8 mouse cellular contexts compared by ENCODE assay signal in the genomic region with DNA sequence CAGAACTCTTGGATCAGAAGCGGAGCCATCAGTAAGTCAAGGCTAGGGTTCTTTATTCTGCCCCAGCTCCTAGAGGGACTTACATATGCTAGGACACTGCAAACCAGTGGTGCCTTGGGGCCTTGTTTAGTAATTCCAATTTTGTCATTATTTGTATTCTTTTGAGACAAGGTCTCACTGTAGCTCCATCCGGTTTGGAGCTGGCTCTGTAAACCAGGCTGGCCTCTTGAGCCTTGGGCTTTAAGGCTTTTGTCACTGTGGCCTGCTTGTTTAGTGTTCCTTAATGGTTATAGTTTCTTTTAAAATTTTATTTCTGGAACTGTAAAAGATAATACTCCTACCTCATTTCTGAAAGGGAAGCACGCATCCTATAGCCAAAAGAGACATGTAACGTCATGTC. TPM values are rescaled to one million over a fixed set of nuclear protein-coding genes. Genes with fewer than 3 reads are reported as not detected.
A peak's percentile ranks its signal among the peaks of the same experiment; 100 is the strongest.
DNase-seq lines count a peak whose midpoint lies in the region; ATAC-seq and TF ChIP-seq lines count a peak whose summit lies in the region.

No protein-coding gene starts in this region.

- H3K27me3 ChIP-seq in kidney, adult 2 months (replicated peaks; ENCODE audit: control insufficient read depth, insufficient read depth, low read length): no peaks in the 10 kb centered on the region
- peaks cover 7% of the 10 kb centered on the region; the same call in 1 of the 2 replicates for H3K27me3 ChIP-seq in embryonic facial prominence, embryonic 10.5 days (replicated peaks; ENCODE audit: low read depth, poor library complexity, severe bottlenecking)
- H3K27me3 ChIP-seq in intestine, embryonic 14.5 days (replicated peaks; ENCODE audit: control insufficient read depth, insufficient read depth, low read length): no peaks in the 10 kb centered on the region
- H3K27me3 ChIP-seq in midbrain, embryonic 16.5 days (ENCODE audit: control insufficient read depth, insufficient read depth, low read depth, low read length): no peaks in the 10 kb centered on the region; the same call in 1 of the 2 replicates

- TF ChIP-seq CTCF in kidney, adult 2 months (conservative IDR thresholded peaks at IDR 0.05; ENCODE audit: insufficient read depth, insufficient read length, low read depth, low read length): no peak

- no peaks in the 10 kb centered on the region; the same call in 1 of the 2 replicates for H3K36me3 ChIP-seq in kidney, adult 2 months (ENCODE audit: control insufficient read depth, insufficient read depth, low read length)
- H3K36me3 ChIP-seq in embryonic facial prominence, embryonic 10.5 days (replicated peaks): peaks cover 38% of the 10 kb centered on the region
- H3K36me3 ChIP-seq in intestine, embryonic 14.5 days (ENCODE audit: control insufficient read depth, insufficient read depth, low read length): peaks cover 29% of the 10 kb centered on the region
- peaks cover 3% of the 10 kb centered on the region; the same call in 1 of the 2 replicates for H3K36me3 ChIP-seq in midbrain, embryonic 16.5 days (ENCODE audit: control insufficient read depth, insufficient read depth, low read length)

- peaks cover 3% of the 10 kb centered on the region; the same call in 1 of the 2 replicates for H3K4me1 ChIP-seq in kidney, adult 2 months (ENCODE audit: control insufficient read depth, insufficient read depth, low read length)
- H3K4me1 ChIP-seq in embryonic facial prominence, embryonic 10.5 days: peaks cover 57% of the 10 kb centered on the region
- peaks cover 30% of the 10 kb centered on the region for H3K4me1 ChIP-seq in intestine, embryonic 14.5 days (replicated peaks; ENCODE audit: control insufficient read depth, insufficient read depth, low read length)
- peaks cover 28% of the 10 kb centered on the region for H3K4me1 ChIP-seq in midbrain, embryonic 16.5 days (ENCODE audit: control insufficient read depth, insufficient read depth, low read length)

- 0 out of 2 replicates have a peak overlapping the region, but pooled peaks have one; percentile 1 for H3K4me3 ChIP-seq in kidney, adult 2 months (ENCODE audit: insufficient read depth, low read depth, low read length)
- no peak overlapping the region; the same call in 1 of the 2 replicates for H3K4me3 ChIP-seq in embryonic facial prominence, embryonic 10.5 days
- no peak overlapping the region for H3K4me3 ChIP-seq in intestine, embryonic 14.5 days (ENCODE audit: low read depth, low read length)
- 0 out of 2 replicates have a peak overlapping the region, but pooled peaks have one; percentile 4 for H3K4me3 ChIP-seq in midbrain, embryonic 16.5 days (ENCODE audit: low read depth, low read length)

- DNase-seq in kidney, adult 2 months: no peak
- DNase-seq in kidney, adult 11 months: no peak
- peak; percentile 5 for DNase-seq in embryonic facial prominence, embryonic 10.5 days (ENCODE audit: low spot score)
- DNase-seq in intestine, embryonic 14.5 days (ENCODE audit: low spot score): no peak
- DNase-seq in adrenal gland, postnatal 36 days: no peak
- DNase-seq in left cerebral cortex, adult 11 months (ENCODE audit: low spot score): no peak
- DNase-seq in kidney, postnatal 36 days: no peak

- ATAC-seq in intestine, embryonic 14.5 days (replicated peaks; ENCODE audit: low FRiP score, low TSS enrichment, low read depth): no peak
- ATAC-seq in midbrain, embryonic 16.5 days: no peak

- no peaks in the 10 kb centered on the region for H3K9me3 ChIP-seq in embryonic facial prominence, embryonic 10.5 days
- H3K9me3 ChIP-seq in intestine, embryonic 14.5 days (ENCODE audit: control insufficient read depth, low read length): no peaks in the 10 kb centered on the region
- no peaks in the 10 kb centered on the region for H3K9me3 ChIP-seq in midbrain, embryonic 16.5 days (replicated peaks; ENCODE audit: control insufficient read depth, low read length, poor library complexity, severe bottlenecking)

- WGBS in kidney, adult 2 months: 71% methylated on average over 4 of the region's 4 CpGs
- 88% methylated on average over 4 of the region's 4 CpGs for WGBS in embryonic facial prominence, embryonic 10.5 days
- 81% methylated on average over 4 of the region's 4 CpGs for WGBS in intestine, embryonic 14.5 days
- WGBS in midbrain, embryonic 16.5 days: 79% methylated on average over 4 of the region's 4 CpGs

- no peak for TF ChIP-seq POLR2A in kidney, adult 2 months (IDR thresholded peaks at IDR 0.05; ENCODE audit: low read depth, low read length)

- H3K27ac ChIP-seq in kidney, adult 2 months (ENCODE audit: insufficient read depth, low read depth, low read length): no peak overlapping the region
- H3K27ac ChIP-seq in embryonic facial prominence, embryonic 10.5 days (replicated peaks): no peak overlapping the region
- no peak overlapping the region for H3K27ac ChIP-seq in intestine, embryonic 14.5 days (ENCODE audit: low read depth)
- no peak overlapping the region for H3K27ac ChIP-seq in midbrain, embryonic 16.5 days (ENCODE audit: low read length)

- H3K9ac ChIP-seq in intestine, embryonic 14.5 days (ENCODE audit: low read length): no peak overlapping the region
- peak overlapping the region; percentile 41; the same call in 1 of the 2 replicates for H3K9ac ChIP-seq in midbrain, embryonic 16.5 days (ENCODE audit: low read depth, low read length)

- H3K4me2 ChIP-seq in intestine, embryonic 14.5 days (ENCODE audit: low read length): peak overlapping the region; percentile 82; the same call in 1 of the 2 replicates
- H3K4me2 ChIP-seq in midbrain, embryonic 16.5 days (ENCODE audit: low read length): peak overlapping the region; percentile 69

RNA-seq across cellular contexts. Expression of gene Etnk1, which starts 2.4 kb away (rescaled TPM):
- 71.5 and 71.6 TPM in 2 replicates for polyA plus RNA-seq in kidney, adult 2 months (2012; rRNA removed)
- polyA plus RNA-seq in embryonic facial prominence, embryonic 10.5 days (2016; fragmentation: Nextera tagmentation; extraction: Ambion mirVana): 22.0 and 22.8 TPM in 2 replicates
- 24.2 and 24.7 TPM in 2 replicates for polyA plus RNA-seq in intestine, embryonic 14.5 days (2014; fragmentation: Nextera tagmentation; extraction: Ambion mirVana)
- polyA plus RNA-seq in midbrain, embryonic 16.5 days (2015; fragmentation: Nextera tagmentation; extraction: Ambion mirVana): 50.9 and 53.0 TPM in 2 replicates
- 100 to 1,000 TPM; 115 to 119 TPM for total RNA-seq in adrenal gland, postnatal 36 days (2021)

Comparison
In these comparisons a context has a peak if more than half of its experiments do, and no peak if none do; other contexts are left out.
1. H3K4me3 ChIP-seq: peak in kidney, adult 2 months (single experiment) and midbrain, embryonic 16.5 days (single experiment); none in embryonic facial prominence, embryonic 10.5 days (single experiment) and intestine, embryonic 14.5 days (single experiment).